Mouse (Mus musculus) liver, embryonic 11.5 days (tissue): Measurements from ENCODE around the gene Gm3415. TPM values are rescaled to one million over a fixed set of nuclear protein-coding genes. Genes with fewer than 3 reads are reported as not detected.

ENCODE experiments used
- ATAC-seq: fragments of 200-750 bp; cut with Nextera tagmentation; replicated peaks from 2 replicates; pipeline ENCODE4 v1.8.0; 2017; ENCODE audit warnings: moderate number of reproducible peaks, mild to moderate bottlenecking, moderate TSS enrichment, moderate library complexity; ENCODE audit not compliant: low FRiP score
- DNase-seq: peaks from one replicate; pipeline ENCODE4 v3.0.0-alpha.2; 2017; ENCODE audit warnings: low spot score
- H3K27ac ChIP-seq: fragments of 300-500 bp; sonication (generic); 2 replicates; pipeline ENCODE4 v1.5.1; 2014; ENCODE audit warnings: mild to moderate bottlenecking, low read depth, low read length, control low read depth
- H3K27me3 ChIP-seq: fragments of 300-500 bp; sonication (generic); replicated peaks from 2 replicates; pipeline ENCODE4 v1.6.1; 2014; ENCODE audit warnings: low read length, mixed read lengths; ENCODE audit not compliant: control insufficient read depth, insufficient read depth
- H3K36me3 ChIP-seq: fragments of 300-500 bp; sonication (generic); 2 replicates; pipeline ENCODE4 v1.6.1; 2014; ENCODE audit warnings: mild to moderate bottlenecking, low read length, moderate library complexity, mixed read lengths; ENCODE audit not compliant: control insufficient read depth, insufficient read depth
- H3K4me1 ChIP-seq: fragments of 300-500 bp; sonication (generic); replicated peaks from 2 replicates; pipeline ENCODE4 v1.6.1; 2014; ENCODE audit warnings: low read length, mixed read lengths; ENCODE audit not compliant: control insufficient read depth, insufficient read depth
- H3K4me2 ChIP-seq: fragments of 300-500 bp; sonication (generic); 2 replicates; pipeline ENCODE4 v1.6.1; 2014; ENCODE audit warnings: mild to moderate bottlenecking, control low read depth, moderate library complexity
- H3K4me3 ChIP-seq: fragments of 300-500 bp; sonication (generic); 2 replicates; pipeline ENCODE4 v1.5.1; 2014; ENCODE audit warnings: low read depth, low read length, control low read depth
- H3K9ac ChIP-seq: fragments of 300-500 bp; sonication (generic); 2 replicates; pipeline ENCODE4 v1.6.1; 2014; ENCODE audit warnings: low read depth, low read length, control low read depth
- H3K9me3 ChIP-seq: fragments of 300-500 bp; sonication (generic); 2 replicates; pipeline ENCODE4 v1.6.1; 2016; ENCODE audit warnings: low read length, inconsistent platforms, mixed read lengths; ENCODE audit not compliant: control insufficient read depth
- WGBS: fragments of 180-500 bp; shearing (Covaris S2); extraction: QIAGEN DNeasy Blood & Tissue Kit; methylation state at CpG from one replicate; pipeline ENCODE4 v1.1.7; 2014; 5-methylcytosine and 5-hydroxymethylcytosine counted together
- polyA plus RNA-seq: library from polyadenylated mRNA; unstranded; fragments of >200 nt; fragmentation: Nextera tagmentation; extraction: Ambion mirVana; gene quantifications from 2 replicates; pipeline ENCODE4 v1.2.1, GENCODE M21; 2014

Gm3415 gene
- polyA plus RNA-seq, 1 experiment from 2014 or later: not detected

GRCm38 (mm10) chr5:146576668-146577067, 20.7 kb downstream of the Gm3415 start:
- DNase-seq (no peak), ATAC-seq (no peak)
- H3K4me2 ChIP-seq: no peak overlapping the region
- no peaks in the 10 kb centered on the region for H3K27me3 ChIP-seq
- WGBS: 78% methylated on average over 3 of the region's 3 CpGs
- no peak overlapping the region for H3K9ac ChIP-seq
- H3K27ac ChIP-seq: no peak overlapping the region
- H3K9me3 ChIP-seq: no peaks in the 10 kb centered on the region
- H3K4me3 ChIP-seq: no peak overlapping the region
- H3K4me1 ChIP-seq: no peaks in the 10 kb centered on the region
- no peaks in the 10 kb centered on the region for H3K36me3 ChIP-seq

- Histone ChIP-seq H3K9ac (no peak overlapping the region), H3K4me2 (peak overlapping the region; percentile 60), H3K36me3 (no peaks in the 10 kb centered on the region), H3K27ac (no peak overlapping the region), H3K4me3 (peak overlapping the region; percentile 36), H3K27me3 (peaks cover 40% of the 10 kb centered on the region), H3K9me3 (no peaks in the 10 kb centered on the region; the same call in 1 of the 2 replicates), H3K4me1 (no peaks in the 10 kb centered on the region)
- WGBS: 12% methylated on average over 10 of the region's 10 CpGs
- ATAC-seq (no peak), DNase-seq (no peak)
Observed at GRCm38 (mm10) chr5:146584156-146584477, 28.2 kb downstream of the Gm3415 start.

GRCm38 (mm10) chr5:146584478-146585306, 28.8 kb downstream of the Gm3415 start, which contains the start of gene Gpr12:
Gpr12 (minus strand) TSS chr5:146585239.
- DNase-seq (no peak), ATAC-seq (peak; percentile 21; the same call in 1 of the 2 replicates)
- Histone ChIP-seq H3K4me2 (peak within 1 kb of the TSS; percentile 60), H3K27ac (no peak within 1 kb of the TSS), H3K36me3 (no peaks in the 10 kb centered on the region), H3K9me3 (no peaks in the 10 kb centered on the region; the same call in 1 of the 2 replicates), H3K9ac (no peak within 1 kb of the TSS), H3K27me3 (peaks cover 40% of the 10 kb centered on the region), H3K4me3 (peak within 1 kb of the TSS; percentile 36), H3K4me1 (no peaks in the 10 kb centered on the region)
- WGBS: 3% methylated on average over 64 of the region's 64 CpGs

- DNase-seq: no peak
- ATAC-seq: no peak
- Histone ChIP-seq H3K9ac (no peak overlapping the region), H3K4me2 (peak overlapping the region; percentile 60), H3K9me3 (no peaks in the 10 kb centered on the region; the same call in 1 of the 2 replicates), H3K27me3 (peaks cover 40% of the 10 kb centered on the region), H3K27ac (no peak overlapping the region), H3K36me3 (no peaks in the 10 kb centered on the region), H3K4me3 (peak overlapping the region; percentile 36; the same call in 1 of the 2 replicates), H3K4me1 (no peaks in the 10 kb centered on the region)
- WGBS: 11% methylated on average over 10 of the region's 10 CpGs
Observed at GRCm38 (mm10) chr5:146585307-146585651, 29.3 kb downstream of the Gm3415 start.

- no peak for ATAC-seq
- WGBS: 65% methylated on average over 8 of the region's 8 CpGs
- H3K9me3 ChIP-seq: no peaks in the 10 kb centered on the region; the same call in 1 of the 2 replicates
- no peak for DNase-seq
- H3K27ac ChIP-seq: no peak overlapping the region
- no peaks in the 10 kb centered on the region for H3K36me3 ChIP-seq
- no peak overlapping the region for H3K4me3 ChIP-seq
- no peaks in the 10 kb centered on the region for H3K4me1 ChIP-seq
- no peak overlapping the region for H3K4me2 ChIP-seq
- H3K27me3 ChIP-seq: peaks cover 40% of the 10 kb centered on the region
- no peak overlapping the region for H3K9ac ChIP-seq
Observed at GRCm38 (mm10) chr5:146586357-146587070, 30.6 kb downstream of the Gm3415 start.

- H3K27me3 ChIP-seq: peaks cover 8% of the 10 kb centered on the region
- DNase-seq (no peak), ATAC-seq (no peak)
- no peak overlapping the region for H3K4me2 ChIP-seq
- H3K4me1 ChIP-seq: no peaks in the 10 kb centered on the region
- no peak overlapping the region for H3K9ac ChIP-seq
- H3K27ac ChIP-seq: no peak overlapping the region
- no peaks in the 10 kb centered on the region; the same call in 1 of the 2 replicates for H3K9me3 ChIP-seq
- H3K4me3 ChIP-seq: no peak overlapping the region
- 81% methylated on average over 4 of the region's 4 CpGs for WGBS
- no peaks in the 10 kb centered on the region for H3K36me3 ChIP-seq
Observed at GRCm38 (mm10) chr5:146590987-146591386, 35.1 kb downstream of the Gm3415 start.

- H3K4me2 ChIP-seq: no peak overlapping the region
- ATAC-seq (no peak), DNase-seq (no peak)
- H3K9ac ChIP-seq: no peak overlapping the region
- no peaks in the 10 kb centered on the region for H3K36me3 ChIP-seq
- H3K27ac ChIP-seq: no peak overlapping the region
- no peaks in the 10 kb centered on the region for H3K9me3 ChIP-seq
- H3K27me3 ChIP-seq: peaks cover 2% of the 10 kb centered on the region
- no peak overlapping the region for H3K4me3 ChIP-seq
- 81% methylated on average over 4 of the region's 4 CpGs for WGBS
- no peaks in the 10 kb centered on the region for H3K4me1 ChIP-seq
Observed at GRCm38 (mm10) chr5:146591636-146592035, 35.7 kb downstream of the Gm3415 start.

GRCm38 (mm10) chr5:146592580-146592979, 36.6 kb downstream of the Gm3415 start:
- Histone ChIP-seq H3K9ac (no peak overlapping the region), H3K4me3 (no peak overlapping the region), H3K27ac (no peak overlapping the region), H3K27me3 (no peaks in the 10 kb centered on the region), H3K4me1 (no peaks in the 10 kb centered on the region), H3K9me3 (no peaks in the 10 kb centered on the region), H3K36me3 (no peaks in the 10 kb centered on the region), H3K4me2 (no peak overlapping the region)
- ATAC-seq: no peak
- no peak for DNase-seq
- 76% methylated on average over 5 of the region's 5 CpGs for WGBS
